Comparison of ENCODE assay signal across 8 mouse cellular contexts in genomic region chr6:144339006-144339405, GRCm38 (mm10).
DNase-seq lines count a peak whose midpoint lies in the region; ATAC-seq lines count a peak whose summit lies in the region.

No protein-coding gene starts in this region.

- peak; percentile 25 to 54 for DNase-seq in cerebellum, postnatal 25 days
- DNase-seq in left cerebral cortex, adult 18-20 months (ENCODE audit: low spot score in 2 of 2) = peak; percentile 11 to 20
- DNase-seq in left cerebral cortex, adult 8-10 months (ENCODE audit: low spot score in 2 of 2) = no peak
- DNase-seq in embryo, embryonic 11 days = peak; percentile 65
- peak; percentile 64 for DNase-seq in retina, embryonic 14.5 days (ENCODE audit: low spot score)
- no peak for DNase-seq in urinary bladder, postnatal 36 days (ENCODE audit: low spot score in 2 of 2)
- DNase-seq in neural tube, embryonic 10.5 days (ENCODE audit: extremely low spot score, low spot score) = no peak

- ATAC-seq in cerebellum, adult (ENCODE audit: insufficient number of reproducible peaks, low FRiP score, low TSS enrichment) = no peak

Comparison
In these comparisons a context has a peak if more than half of its experiments do, and no peak if none do; other contexts are left out.
1. DNase-seq: peak in cerebellum, postnatal 25 days (2 of 2), left cerebral cortex, adult 18-20 months (2 of 2), embryo, embryonic 11 days (single experiment) and retina, embryonic 14.5 days (single experiment); none in left cerebral cortex, adult 8-10 months (0 of 2), urinary bladder, postnatal 36 days (0 of 2) and neural tube, embryonic 10.5 days (single experiment).